Mouse (Mus musculus): ENCODE results near the gene Inpp4b.
"Not testable (repeated sequence)": the region's sequence is repeated elsewhere in the genome, so short reads cannot be mapped to it uniquely, and the experiment has no call there.

Inpp4b gene

DNA sequence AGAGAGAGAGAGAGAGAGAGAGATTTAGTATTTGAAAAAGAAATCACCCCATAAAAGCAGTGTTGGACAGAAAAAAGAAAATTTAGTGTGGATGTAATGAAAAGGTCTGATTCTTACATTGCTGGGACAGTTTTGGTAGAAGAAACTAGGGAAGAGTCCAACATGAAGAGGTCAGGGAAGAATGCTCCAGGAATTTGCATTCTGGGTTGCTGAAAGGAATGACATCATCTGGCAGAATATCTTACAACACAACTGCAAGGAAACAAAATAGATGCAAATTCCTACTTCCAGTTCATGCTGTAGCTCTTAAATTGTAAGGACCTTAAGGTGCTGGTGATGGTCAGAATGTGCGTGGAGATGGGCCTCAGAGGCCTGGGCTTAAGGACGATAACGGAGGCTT, 650.6 kb downstream of the Inpp4b start:
- DNase-seq (ENCODE audit: inconsistent ontology term) = peak; percentile 60

- no peak for DNase-seq (ENCODE audit: inconsistent ontology term)
Observed at GRCm38 (mm10) chr8:81996239-81996638, 653.9 kb downstream of the Inpp4b start.

- peak; percentile 56 for DNase-seq (ENCODE audit: inconsistent ontology term)
Observed at GRCm38 (mm10) chr8:81996823-81997222, 654.5 kb downstream of the Inpp4b start.

DNA sequence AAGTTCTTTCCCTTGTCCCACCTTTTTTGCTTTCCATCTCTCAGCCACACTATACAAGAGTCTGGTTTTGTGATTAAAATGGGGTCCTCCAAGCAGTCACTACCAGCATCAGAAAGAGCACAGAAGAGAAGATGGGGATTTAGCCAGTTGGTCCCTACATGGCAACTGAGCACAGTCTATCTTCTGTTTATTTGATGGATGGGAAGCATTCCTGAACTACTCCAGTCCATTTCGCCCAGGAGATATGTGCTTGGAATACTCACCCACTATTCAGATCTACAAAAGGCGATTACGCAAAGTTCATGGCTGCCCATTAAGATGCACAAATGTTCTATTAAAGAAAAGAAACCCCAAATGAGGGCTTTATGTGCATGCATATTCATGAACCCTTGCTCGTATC, 661.8 kb downstream of the Inpp4b start:
- no peak for DNase-seq (ENCODE audit: inconsistent ontology term)

- DNase-seq (ENCODE audit: inconsistent ontology term) = peak; percentile 79
Observed at GRCm38 (mm10) chr8:82005466-82005865, 663.1 kb downstream of the Inpp4b start.

GRCm38 (mm10) chr8:82017792-82018191, 675.4 kb downstream of the Inpp4b start:
- no peak for DNase-seq (ENCODE audit: inconsistent ontology term)

DNA sequence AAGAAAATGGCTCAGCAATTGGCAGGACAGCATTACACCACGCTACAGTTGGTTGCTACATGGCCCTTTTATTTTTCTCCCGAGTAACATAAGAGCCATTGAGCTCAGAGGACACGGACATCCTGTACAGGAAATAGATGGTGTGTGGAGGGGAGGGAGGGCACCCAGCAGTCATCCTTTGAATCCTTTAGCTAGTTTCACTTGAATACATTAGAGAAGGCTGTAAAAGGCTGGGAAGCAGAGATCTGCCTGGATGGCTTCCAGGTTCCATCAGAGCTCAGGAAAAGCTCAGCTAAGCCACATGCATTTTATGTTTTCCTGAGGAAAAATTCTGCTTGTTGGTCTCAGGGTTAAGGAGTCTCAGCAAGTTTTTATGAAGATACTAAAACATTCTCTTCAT, 685.0 kb downstream of the Inpp4b start:
- DNase-seq (ENCODE audit: inconsistent ontology term) = peak; percentile 29

GRCm38 (mm10) chr8:82028896-82029295, 686.5 kb downstream of the Inpp4b start:
- peak; percentile 21 for DNase-seq (ENCODE audit: inconsistent ontology term)

GRCm38 (mm10) chr8:82032035-82032434, 689.7 kb downstream of the Inpp4b start:
- not testable (repeated sequence) for DNase-seq (ENCODE audit: inconsistent ontology term)

- DNase-seq (ENCODE audit: inconsistent ontology term) = no peak
Observed at GRCm38 (mm10) chr8:82054030-82054429, 711.7 kb downstream of the Inpp4b start.

DNA sequence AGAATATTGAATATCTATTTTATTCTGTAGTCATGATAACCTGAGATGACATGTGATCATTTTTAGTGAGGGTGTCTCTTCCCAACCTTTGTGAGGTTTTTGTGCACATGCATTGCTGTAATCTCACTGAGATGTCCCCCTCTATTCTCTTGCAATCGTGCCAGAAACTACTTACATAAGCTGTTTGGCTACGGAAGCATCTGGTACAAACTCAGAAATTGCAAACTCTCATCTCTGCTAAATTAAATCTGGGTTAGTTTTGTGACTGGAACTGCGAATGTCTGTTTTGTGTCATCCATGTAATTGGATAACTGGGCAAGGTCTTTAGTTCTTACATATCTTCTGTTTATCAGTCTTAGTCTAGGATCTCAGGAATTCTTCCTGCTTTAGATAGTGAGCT, 725.3 kb downstream of the Inpp4b start:
- no peak for DNase-seq (ENCODE audit: inconsistent ontology term)

GRCm38 (mm10) chr8:82079267-82079666, 736.9 kb downstream of the Inpp4b start:
- no peak for DNase-seq (ENCODE audit: inconsistent ontology term)

DNA sequence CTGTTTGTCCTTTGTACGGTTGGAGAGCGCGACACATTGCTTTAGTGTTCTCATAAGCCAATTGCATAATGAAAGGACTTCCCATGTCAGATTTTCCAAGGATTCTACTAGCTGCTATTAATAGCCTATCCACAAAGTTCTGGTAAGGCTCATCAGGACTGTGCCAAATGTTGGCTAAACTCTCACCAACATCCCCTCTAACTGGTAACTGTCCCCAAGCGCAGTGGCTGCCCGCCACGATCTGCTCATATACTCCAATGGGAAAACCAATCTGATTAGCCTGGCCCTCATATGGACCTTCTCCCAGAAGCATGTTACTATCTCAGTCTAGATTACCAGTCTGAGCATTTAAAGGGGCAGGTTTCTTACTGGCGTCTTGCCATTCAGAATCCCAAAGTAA, 744.3 kb downstream of the Inpp4b start:
- not testable (repeated sequence) for DNase-seq (ENCODE audit: inconsistent ontology term)

DNA sequence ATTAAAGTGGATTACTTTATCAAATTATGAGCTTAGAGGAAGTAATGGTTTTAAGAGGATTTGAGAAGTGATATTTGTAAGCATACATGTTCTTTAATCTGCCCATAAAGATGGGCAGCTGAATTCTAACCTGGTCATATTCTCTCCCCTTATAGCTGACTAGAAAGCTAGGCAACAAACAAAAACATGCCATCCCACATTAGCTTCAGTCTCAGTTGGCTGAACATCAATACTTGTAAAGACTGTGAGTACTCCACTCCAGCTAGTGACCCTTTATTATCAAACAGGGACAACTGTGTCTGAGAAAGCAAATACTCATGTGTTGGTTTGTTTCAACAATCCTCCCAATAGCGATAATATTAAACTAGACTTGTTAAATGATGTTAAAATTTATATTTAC, 748.5 kb downstream of the Inpp4b start:
- no peak for DNase-seq (ENCODE audit: inconsistent ontology term)

DNA sequence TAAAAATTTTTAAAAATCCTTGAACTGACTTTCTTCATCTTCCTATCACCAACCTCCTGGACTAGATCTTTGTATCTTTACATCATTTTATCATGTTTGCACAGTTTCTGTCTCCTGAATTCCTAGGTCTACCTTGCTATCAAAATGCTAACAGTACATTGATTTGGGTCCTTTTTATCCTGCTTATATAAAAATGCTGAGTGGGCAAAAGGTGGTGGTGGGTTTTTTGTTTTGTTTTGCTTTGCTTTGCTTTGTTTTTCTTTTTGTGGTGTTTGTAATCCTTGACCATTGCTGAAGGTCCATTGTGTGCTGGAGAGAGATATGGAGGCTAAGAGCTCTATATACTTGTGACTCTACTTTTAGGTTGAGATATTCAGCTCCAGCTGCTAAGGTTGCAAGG, 750.9 kb downstream of the Inpp4b start:
- no peak for DNase-seq (ENCODE audit: inconsistent ontology term)

GRCm38 (mm10) chr8:82104560-82104959, 762.2 kb downstream of the Inpp4b start:
- peak; percentile 77 for DNase-seq (ENCODE audit: inconsistent ontology term)

GRCm38 (mm10) chr8:82106131-82106530, 763.8 kb downstream of the Inpp4b start:
- DNase-seq (ENCODE audit: inconsistent ontology term) = no peak

DNA sequence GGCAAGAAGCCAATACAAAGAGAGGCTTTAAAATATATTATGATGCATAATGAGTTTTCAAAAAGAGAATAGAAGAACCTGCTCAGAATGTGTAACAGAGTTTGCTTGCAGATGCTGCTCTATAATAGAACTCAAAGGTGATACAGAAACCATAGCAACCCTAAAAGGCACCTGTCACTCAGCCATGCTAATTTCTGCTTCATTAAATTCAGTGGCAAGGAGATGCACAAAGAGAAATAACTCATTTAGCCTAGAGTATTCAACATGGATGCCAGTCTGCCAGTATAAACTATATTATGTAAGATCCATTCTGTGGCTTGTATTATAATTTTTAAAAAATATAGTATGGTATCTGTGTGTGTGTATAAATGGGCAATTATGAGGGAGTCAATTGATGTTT, 807.9 kb downstream of the Inpp4b start:
- no peak for DNase-seq (ENCODE audit: inconsistent ontology term)

- DNase-seq (ENCODE audit: inconsistent ontology term) = no peak
Observed at GRCm38 (mm10) chr8:82157928-82158327, 815.6 kb downstream of the Inpp4b start.

Measured in Muller cell, postnatal 12 days (primary cell).